Mouse (Mus musculus) ES-E14 (cell line): ENCODE data around the gene Tmem167. TPM values are rescaled to one million over a fixed set of nuclear protein-coding genes. Genes with fewer than 3 reads are reported as not detected.

Source experiments
- DNase-seq: peaks from one replicate; pipeline ENCODE4 v3.0.0-alpha.2; 2013; ENCODE audit warnings: low read depth, low spot score
- H3K27ac ChIP-seq: 2 replicates; pipeline ENCODE4 v1.5.1; 2012; ENCODE audit warnings: low read depth, mild to moderate bottlenecking, low read length, moderate library complexity, mixed read lengths; ENCODE audit not compliant: poor library complexity, insufficient read depth, severe bottlenecking
- H3K36me3 ChIP-seq: 2 replicates; pipeline ENCODE4 v1.6.1; 2012; ENCODE audit warnings: mild to moderate bottlenecking, low read length, moderate library complexity, mixed read lengths; ENCODE audit not compliant: control insufficient read depth, poor library complexity, insufficient read depth, severe bottlenecking
- H3K4me1 ChIP-seq, 2 experiments: fragments of 150-350 bp in 1 of 2; sonication (generic) in 1 of 2; 2 replicates each; pipeline ENCODE4 v1.6.1; 2012; ENCODE audit warnings: low read length in 2 of 2, mild to moderate bottlenecking in 1 of 2, mixed read lengths in 1 of 2; ENCODE audit not compliant: control insufficient read depth in 2 of 2, insufficient read depth in 2 of 2, poor library complexity in 1 of 2
- H3K4me3 ChIP-seq, 2 experiments: fragments of 150-350 bp in 1 of 2; sonication (generic) in 1 of 2; 2 replicates each; pipeline ENCODE4 v1.5.1; 2012; ENCODE audit warnings: low read length in 2 of 2, low read depth in 1 of 2, mild to moderate bottlenecking in 1 of 2, mixed read lengths in 1 of 2; ENCODE audit not compliant: insufficient read depth in 1 of 2, poor library complexity in 1 of 2, severe bottlenecking in 1 of 2
- H3K9ac ChIP-seq: 2 replicates; pipeline ENCODE4 v1.6.1; 2012; ENCODE audit warnings: low read depth, mild to moderate bottlenecking, low read length, mixed read lengths; ENCODE audit not compliant: poor library complexity, insufficient read depth, severe bottlenecking
- H3K9me3 ChIP-seq: fragments of 150-350 bp; sonication (generic); 2 replicates; pipeline ENCODE4 v1.6.1; 2012; ENCODE audit warnings: low read depth, mild to moderate bottlenecking, low read length; ENCODE audit not compliant: control insufficient read depth, insufficient read depth
- CHD2 ChIP-seq: IDR thresholded peaks from 2 replicates; pipeline ENCODE4 v1.6.1; 2014; ENCODE audit warnings: mild to moderate bottlenecking, low read depth, low read length, inconsistent platforms
- HCFC1 ChIP-seq: IDR thresholded peaks from 2 replicates; pipeline ENCODE4 v1.6.1; 2012; ENCODE audit warnings: low read length, inconsistent platforms, borderline replicate concordance; ENCODE audit not compliant: insufficient read depth
- MAFK ChIP-seq: IDR thresholded peaks from 2 replicates; pipeline ENCODE4 v1.6.1; 2014; ENCODE audit warnings: mild to moderate bottlenecking, low read depth, low read length, inconsistent platforms; ENCODE audit not compliant: insufficient read depth
- ZC3H11A ChIP-seq: IDR thresholded peaks from 2 replicates; pipeline ENCODE4 v1.6.1; 2012; ENCODE audit warnings: low read depth, mild to moderate bottlenecking, inconsistent platforms, low read length, borderline replicate concordance
- ZNF384 ChIP-seq: IDR thresholded peaks from 2 replicates; pipeline ENCODE4 v1.6.1; 2012; ENCODE audit warnings: low read depth, low read length, inconsistent platforms
- in situ Hi-C, 2 experiments: fragments of 600-800 bp; cut with MboI; formaldehyde crosslinking; loops; one replicate each; pipeline ENCODE4 v1.15.1; 2025; ENCODE audit warnings: low sequenced_read_pairs in 2 of 2, inconsistent platforms in 1 of 2; ENCODE audit not compliant: unreplicated experiment in 2 of 2
- total RNA-seq: library from RNA; depleted of rRNA; stranded (reverse); fragments of 300-350 nt; gene quantifications from 2 replicates; pipeline ENCODE4 v1.2.3, GENCODE M21; 2012; rRNA removed

Tmem167 gene
- total RNA-seq, 1 experiment: 35.0 TPM

GRCm38 (mm10) chr13:90191794-90192193, 102.9 kb downstream of the Tmem167 start:
- no peak for DNase-seq
- in situ Hi-C loops: no loop called here
- TF ChIP-seq CHD2 (no peak), HCFC1 (no peak), MAFK (no peak), ZNF384 (no peak), ZC3H11A (no peak)

More at GRCm38 (mm10) chr13:90191794-90192193, 102.9 kb downstream of the Tmem167 start:
- no peak overlapping the region for H3K9ac ChIP-seq
- no peaks in the 10 kb centered on the region for H3K36me3 ChIP-seq
- no peak overlapping the region for H3K4me3 ChIP-seq
- no peak overlapping the region for H3K27ac ChIP-seq
- no peaks in the 10 kb centered on the region for H3K9me3 ChIP-seq
- no peaks in the 10 kb centered on the region for H3K4me1 ChIP-seq

Other genes with a start within 250 kb of the Tmem167 start
- 8.2 and 11.5 TPM in 2 replicates for gene Xrcc4, start 485 bp downstream of the Tmem167 start, total RNA-seq